Mouse (Mus musculus) heart, adult 8-10 months (tissue): ENCODE data around the gene Atad3a. TPM values are rescaled to one million over a fixed set of nuclear protein-coding genes. Genes with fewer than 3 reads are reported as not detected.
A peak's percentile ranks its signal among the peaks of the same experiment; 100 is the strongest.

Source experiments
- DNase-seq: peaks from one replicate; pipeline ENCODE4 v3.0.0; 2022; ENCODE audit warnings: low spot score
- microRNA-seq: library from miRNA; unstranded; fragments of <30 nt; microRNA quantifications from one replicate; pipeline ENCODE4 v1.2.0, GENCODE M21; 2022
- total RNA-seq, 4 experiments: library from RNA; stranded (reverse); gene quantifications; 2 replicates each; pipeline ENCODE4 v1.2.4; 2022

Atad3a gene
- total RNA-seq, 4 experiments from 2014 or later = 34.9 to 45.7 (median 40.8) TPM

GRCm38 (mm10) chr4:155694111-155694481 lies 66.8 kb downstream of the Atad3a start, which contains the start of gene Fndc10:
Gene Fndc10 (plus strand): TSS chr4:155694342.
- DNase-seq = peak; percentile 50

- DNase-seq = no peak
Measured at GRCm38 (mm10) chr4:155692421-155692820, 68.5 kb downstream of the Atad3a start.

Small RNA genes lying within 50 kb of the gene (microRNA-seq; reads per million reads assigned to microRNA genes)
- gene Gm27743 = not detected

Other genes with a start within 250 kb of the Atad3a start
- gene Nadk, start 198.7 kb downstream of the Atad3a start, total RNA-seq = 10 to 100 TPM; 23.8 to 30.2 (median 29.1) TPM
- gene Slc35e2, start 159.7 kb downstream of the Atad3a start, total RNA-seq = 1 to 10 TPM; 6.2 to 7.8 (median 6.9) TPM
- 10 to 100 TPM; 29.2 to 37.0 (median 30.2) TPM for gene Cdk11b, start 136.2 kb downstream of the Atad3a start, total RNA-seq
- not detected for gene Gm10563, start 115.7 kb downstream of the Atad3a start, total RNA-seq
- gene Mmp23, start 107.7 kb downstream of the Atad3a start, total RNA-seq = 1 to 10 TPM; 6.7 to 9.0 (median 7.4) TPM
- gene Mib2, start 91.9 kb downstream of the Atad3a start, total RNA-seq = 10 to 100 TPM; 25.4 to 30.1 (median 27.1) TPM
- 1 to 10 TPM in 3 of 4 experiments, under 1 TPM in 1; 0.98 to 2.4 (median 1.3) TPM for gene Fndc10, start 66.8 kb downstream of the Atad3a start, total RNA-seq
- gene Ssu72, start 56.3 kb downstream of the Atad3a start, total RNA-seq = 10 to 100 TPM; 43.2 to 53.5 (median 51.2) TPM
- under 1 TPM in 3 of 4 experiments, not detected in 1; 0.11 to 0.81 (median 0.13) TPM for gene Tmem240, start 26.3 kb downstream of the Atad3a start, total RNA-seq
- 1 to 10 TPM; 5.6 to 9.8 (median 8.1) TPM for gene Vwa1, start 13.6 kb upstream of the Atad3a start, total RNA-seq
- 1 to 10 TPM in 1 of 4 experiments, under 1 TPM in 3; 0.66 to 1.1 (median 0.81) TPM for gene Tmem88b, start 24.8 kb upstream of the Atad3a start, total RNA-seq
- gene Ankrd65, start 29.3 kb upstream of the Atad3a start, total RNA-seq = not detected
- gene Mrpl20, start 41.8 kb upstream of the Atad3a start, total RNA-seq = 10 to 100 TPM; 78.5 to 86.8 (median 80.6) TPM
- gene Ccnl2, start 51.4 kb upstream of the Atad3a start, total RNA-seq = 10 to 100 TPM; 20.3 to 30.7 (median 26.2) TPM
- gene Aurkaip1, start 70.2 kb upstream of the Atad3a start, total RNA-seq = 100 to 1,000 TPM; 112 to 128 (median 117) TPM
- gene Mxra8, start 78.6 kb upstream of the Atad3a start, total RNA-seq = 10 to 100 TPM; 19.7 to 30.4 (median 24.4) TPM
- gene Dvl1, start 86.3 kb upstream of the Atad3a start, total RNA-seq = 10 to 100 TPM; 41.3 to 50.7 (median 49.8) TPM
- gene Tas1r3, start 102.3 kb upstream of the Atad3a start, total RNA-seq = under 1 TPM; 0.17 to 0.19 (median 0.19) TPM
- gene Cptp, start 108.3 kb upstream of the Atad3a start, total RNA-seq = 1 to 10 TPM; 7.3 to 9.9 (median 8.6) TPM
- 10 to 100 TPM; 13.9 to 14.5 (median 14.1) TPM for gene Ints11, start 108.5 kb upstream of the Atad3a start, total RNA-seq
- 10 to 100 TPM in 3 of 4 experiments, 1 to 10 TPM in 1; 9.6 to 11.9 (median 10.9) TPM for gene Pusl1, start 130.7 kb upstream of the Atad3a start, total RNA-seq
- 10 to 100 TPM in 2 of 4 experiments, 1 to 10 TPM in 2; 9.5 to 13.8 (median 10.9) TPM for gene Acap3, start 130.7 kb upstream of the Atad3a start, total RNA-seq
- 10 to 100 TPM; 46.5 to 51.6 (median 49.3) TPM for gene Ube2j2, start 182.7 kb upstream of the Atad3a start, total RNA-seq
- 10 to 100 TPM; 17.5 to 20.9 (median 18.4) TPM for gene C1qtnf12, start 201.2 kb upstream of the Atad3a start, total RNA-seq
- 1 to 10 TPM; 2.6 to 3.2 (median 2.8) TPM for gene B3galt6, start 231.6 kb upstream of the Atad3a start, total RNA-seq
- gene Sdf4, start 231.8 kb upstream of the Atad3a start, total RNA-seq = 100 to 1,000 TPM in 1 of 4 experiments, 10 to 100 TPM in 3; 72.8 to 103 (median 87.1) TPM